ENCODE assay signal across 8 mouse cellular contexts in genomic region chr9:44379862-44380261, GRCm38 (mm10). TPM values are rescaled to one million over a fixed set of nuclear protein-coding genes. Genes with fewer than 3 reads are reported as not detected.
DNase-seq lines count a peak whose midpoint lies in the region; ATAC-seq and TF ChIP-seq lines count a peak whose summit lies in the region.

No protein-coding gene starts in this region.

- TF ChIP-seq POLR2A in CH12.LX (IDR thresholded peaks at IDR 0.05; ENCODE audit: low read depth, low read length): no peak
- no peak for TF ChIP-seq POLR2A in olfactory bulb, adult 2 months (IDR thresholded peaks at IDR 0.05; ENCODE audit: insufficient read depth, low read depth, low read length)

- TF ChIP-seq RAD21 in CH12.LX (IDR thresholded peaks at IDR 0.05; ENCODE audit: low read depth, low read length): no peak

- peaks cover 25% of the 10 kb centered on the region for H3K79me2 ChIP-seq in CH12.LX (replicated peaks; ENCODE audit: control insufficient read depth, extremely low read depth, insufficient read depth, poor library complexity, severe bottlenecking)

- in situ Hi-C loops in CH12.LX (cut with MboI; ENCODE audit: low pct_ligation_motif_present, low pct_unique_long_range_greater_than_20kb, low sequenced_read_pairs): no loop called here

- 0 out of 2 replicates have a peak, but pooled peaks have one; percentile 11 for ATAC-seq in heart, embryonic 15.5 days (replicated peaks; ENCODE audit: insufficient number of reproducible peaks, insufficient read depth, low FRiP score, low read depth)
- ATAC-seq in embryonic facial prominence, embryonic 13.5 days (ENCODE audit: insufficient number of reproducible peaks, insufficient read depth, low FRiP score, low TSS enrichment, low read depth): peak; percentile 22; the same call in 1 of the 2 replicates

- no peak for TF ChIP-seq EP300 in CH12.LX (IDR thresholded peaks at IDR 0.05; ENCODE audit: low read length)

- WGBS in heart, embryonic 15.5 days: 7% methylated on average over 15 of the region's 15 CpGs
- WGBS in embryonic facial prominence, embryonic 13.5 days: 7% methylated on average over 15 of the region's 15 CpGs
- WGBS in limb, embryonic 10.5 days: 10% methylated on average over 15 of the region's 15 CpGs
- 5% methylated on average over 15 of the region's 15 CpGs for WGBS in olfactory bulb, adult 2 months

- peak overlapping the region; percentile 91 for H3K4me2 ChIP-seq in heart, embryonic 15.5 days
- peak overlapping the region; percentile 77 for H3K4me2 ChIP-seq in CH12.LX (ENCODE audit: insufficient read depth, low read depth, poor library complexity, severe bottlenecking)
- H3K4me2 ChIP-seq in embryonic facial prominence, embryonic 13.5 days: peak overlapping the region; percentile 86

- H3K27me3 ChIP-seq in heart, embryonic 15.5 days: no peaks in the 10 kb centered on the region
- no peaks in the 10 kb centered on the region for H3K27me3 ChIP-seq in CH12.LX (replicated peaks)
- H3K27me3 ChIP-seq in embryonic facial prominence, embryonic 13.5 days: no peaks in the 10 kb centered on the region
- H3K27me3 ChIP-seq in limb, embryonic 10.5 days (ENCODE audit: low read depth, poor library complexity, severe bottlenecking): no peaks in the 10 kb centered on the region

- H3K4me3 ChIP-seq in heart, embryonic 15.5 days: peak overlapping the region; percentile 71
- peak overlapping the region; percentile 89 to 96 (median 95) for H3K4me3 ChIP-seq in CH12.LX (replicated peaks in 1 of 3; ENCODE audit: low read depth in 2 of 3, low read length in 2 of 3, poor library complexity in 1 of 3)
- peak overlapping the region; percentile 89 for H3K4me3 ChIP-seq in embryonic facial prominence, embryonic 13.5 days
- peak overlapping the region; percentile 77 for H3K4me3 ChIP-seq in limb, embryonic 10.5 days
- H3K4me3 ChIP-seq in olfactory bulb, adult 2 months (ENCODE audit: insufficient read depth, low read depth, low read length): peak overlapping the region; percentile 86

- no peak for DNase-seq in heart, postnatal 4 days
- DNase-seq in CH12.LX (ENCODE audit: extremely low read depth): no peak
- DNase-seq in limb, embryonic 10.5 days (ENCODE audit: low spot score): no peak
- DNase-seq in embryo, embryonic 10.5 days (ENCODE audit: low spot score): no peak
- DNase-seq in spleen, postnatal 4 days (ENCODE audit: low spot score in 2 of 2): no peak

- dilution Hi-C loops in CH12.LX (cut with MboI; ENCODE audit: extremely low pct_ligation_motif_present, extremely low pct_unique_long_range_greater_than_20kb, low sequenced_read_pairs): no loop called here

- no peak for TF ChIP-seq CTCF in CH12.LX (conservative IDR thresholded peaks at IDR 0.05 in 1 of 2, IDR thresholded peaks at IDR 0.05 in 1 of 2; ENCODE audit: low read depth in 2 of 2, low read length in 2 of 2)
- no peak for TF ChIP-seq CTCF in olfactory bulb, adult 2 months (IDR thresholded peaks at IDR 0.05; ENCODE audit: insufficient read depth, low read depth, low read length)

- peaks cover 41% of the 10 kb centered on the region for H3K36me3 ChIP-seq in heart, embryonic 15.5 days
- peaks cover 36 to 46% of the 10 kb centered on the region in 2 experiments for H3K36me3 ChIP-seq in CH12.LX (replicated peaks in 1 of 2; ENCODE audit: control insufficient read depth in 1 of 2, insufficient read depth in 1 of 2, low read length in 1 of 2)
- peaks cover 44% of the 10 kb centered on the region for H3K36me3 ChIP-seq in embryonic facial prominence, embryonic 13.5 days
- peaks cover 45% of the 10 kb centered on the region for H3K36me3 ChIP-seq in limb, embryonic 10.5 days

- H3K9ac ChIP-seq in heart, embryonic 15.5 days: peak overlapping the region; percentile 84
- H3K9ac ChIP-seq in CH12.LX (ENCODE audit: insufficient read depth, low read depth): peak overlapping the region; percentile 70
- H3K9ac ChIP-seq in embryonic facial prominence, embryonic 13.5 days: peak overlapping the region; percentile 95

- H3K4me1 ChIP-seq in heart, embryonic 15.5 days (replicated peaks): peaks cover 15% of the 10 kb centered on the region
- H3K4me1 ChIP-seq in CH12.LX (ENCODE audit: control insufficient read depth in 1 of 2, insufficient read depth in 2 of 2): peaks cover 7 to 24% of the 10 kb centered on the region in 2 experiments
- H3K4me1 ChIP-seq in embryonic facial prominence, embryonic 13.5 days: peaks cover 17% of the 10 kb centered on the region
- H3K4me1 ChIP-seq in limb, embryonic 10.5 days: peaks cover 21% of the 10 kb centered on the region
- H3K4me1 ChIP-seq in olfactory bulb, adult 2 months (ENCODE audit: control insufficient read depth, insufficient read depth, low read length): peaks cover 15% of the 10 kb centered on the region

- H3K27ac ChIP-seq in heart, embryonic 15.5 days: peak overlapping the region; percentile 78
- H3K27ac ChIP-seq in CH12.LX (ENCODE audit: insufficient read depth, low read depth): peak overlapping the region; percentile 55
- H3K27ac ChIP-seq in embryonic facial prominence, embryonic 13.5 days: peak overlapping the region; percentile 87
- peak overlapping the region; percentile 91 for H3K27ac ChIP-seq in limb, embryonic 10.5 days
- no peak overlapping the region for H3K27ac ChIP-seq in olfactory bulb, adult 2 months (ENCODE audit: insufficient read depth, low read depth, low read length)

- H3K9me3 ChIP-seq in heart, embryonic 15.5 days (replicated peaks): no peaks in the 10 kb centered on the region
- no peaks in the 10 kb centered on the region for H3K9me3 ChIP-seq in CH12.LX (replicated peaks; ENCODE audit: low read length)
- H3K9me3 ChIP-seq in embryonic facial prominence, embryonic 13.5 days: no peaks in the 10 kb centered on the region
- H3K9me3 ChIP-seq in limb, embryonic 10.5 days (replicated peaks): no peaks in the 10 kb centered on the region

TF ChIP-seq in CH12.LX, 34 proteins besides CTCF, POLR2A, EP300 and RAD21 (continues in another document):
- TF ChIP-seq ZNF384 (IDR thresholded peaks at IDR 0.05; ENCODE audit: low read depth, low read length): no peak
- no peak for TF ChIP-seq NRF1 (IDR thresholded peaks at IDR 0.05; ENCODE audit: low read depth, low read length)
- TF ChIP-seq MXI1 (IDR thresholded peaks at IDR 0.05; ENCODE audit: low read depth, low read length): 0 out of 2 replicates have a peak, but pooled peaks have one; percentile 25

RNA-seq across cellular contexts. Expression of gene Hyou1, which starts 0.6 kb away (rescaled TPM):
- 14.3 and 18.1 TPM in 2 replicates for polyA plus RNA-seq in heart, embryonic 15.5 days (2015; fragmentation: Nextera tagmentation; extraction: Ambion mirVana)
- total RNA-seq in heart, postnatal 4 days (2021): 10 to 100 TPM; 42.1 to 45.8 TPM
- 88.7 and 148 TPM in 2 replicates for total RNA-seq in CH12.LX (2012; rRNA removed)
- 31.9 and 32.6 TPM in 2 replicates for total RNA-seq in CH12.LX (2014; rRNA removed)
- polyA plus RNA-seq in CH12.LX (2012; ENCODE audit: insufficient read length, low read depth): 89.9 and 90.8 TPM in 2 replicates
- polyA plus RNA-seq in embryonic facial prominence, embryonic 13.5 days (2015; fragmentation: Nextera tagmentation; extraction: Ambion mirVana): 30.8 and 31.6 TPM in 2 replicates
- polyA plus RNA-seq in limb, embryonic 10.5 days (2016; fragmentation: Nextera tagmentation; extraction: Ambion mirVana): 41.3 and 43.4 TPM in 2 replicates
- polyA plus RNA-seq in olfactory bulb, adult 2 months (2012; ENCODE audit: insufficient read depth, insufficient read length, low replicate concordance, missing spikeins): not detected in 2 replicates

RNA-seq across cellular contexts. Expression of gene Slc37a4, which starts 16.8 kb away (rescaled TPM):
- polyA plus RNA-seq in heart, embryonic 15.5 days (2015; fragmentation: Nextera tagmentation; extraction: Ambion mirVana): 31.4 and 33.8 TPM in 2 replicates
- 10 to 100 TPM; 21.9 to 26.1 TPM for total RNA-seq in heart, postnatal 4 days (2021)
- total RNA-seq in CH12.LX (2012; rRNA removed) (13.8 and 25.5 TPM in 2 replicates), CH12.LX (2014; rRNA removed) (29.9 and 38.7 TPM in 2 replicates)
- 10.3 and 11.7 TPM in 2 replicates for polyA plus RNA-seq in CH12.LX (2012; ENCODE audit: insufficient read length, low read depth)
- polyA plus RNA-seq in embryonic facial prominence, embryonic 13.5 days (2015; fragmentation: Nextera tagmentation; extraction: Ambion mirVana): 12.2 and 13.4 TPM in 2 replicates
- 8.4 and 9.7 TPM in 2 replicates for polyA plus RNA-seq in limb, embryonic 10.5 days (2016; fragmentation: Nextera tagmentation; extraction: Ambion mirVana)
- polyA plus RNA-seq in olfactory bulb, adult 2 months (2012; ENCODE audit: insufficient read depth, insufficient read length, low replicate concordance, missing spikeins): not detected in 2 replicates

RNA-seq across cellular contexts. Expression of gene Vps11, which starts 18.4 kb away (rescaled TPM):
- 17.3 and 20.9 TPM in 2 replicates for polyA plus RNA-seq in heart, embryonic 15.5 days (2015; fragmentation: Nextera tagmentation; extraction: Ambion mirVana)
- 10 to 100 TPM; 20.9 to 21.6 TPM for total RNA-seq in heart, postnatal 4 days (2021)
- total RNA-seq in CH12.LX (2012; rRNA removed) (21.4 and 22.1 TPM in 2 replicates), CH12.LX (2014; rRNA removed) (16.1 and 17.4 TPM in 2 replicates)
- 23.2 and 24.8 TPM in 2 replicates for polyA plus RNA-seq in CH12.LX (2012; ENCODE audit: insufficient read length, low read depth)
- 27.7 and 28.2 TPM in 2 replicates for polyA plus RNA-seq in embryonic facial prominence, embryonic 13.5 days (2015; fragmentation: Nextera tagmentation; extraction: Ambion mirVana)
- polyA plus RNA-seq in limb, embryonic 10.5 days (2016; fragmentation: Nextera tagmentation; extraction: Ambion mirVana): 29.3 and 32.2 TPM in 2 replicates
- polyA plus RNA-seq in olfactory bulb, adult 2 months (2012; ENCODE audit: insufficient read depth, insufficient read length, low replicate concordance, missing spikeins): not detected in 2 replicates

RNA-seq across cellular contexts. Expression of gene Rps25, which starts 27.1 kb away (rescaled TPM):
- polyA plus RNA-seq in heart, embryonic 15.5 days (2015; fragmentation: Nextera tagmentation; extraction: Ambion mirVana): 902 and 1,114 TPM in 2 replicates
- total RNA-seq in heart, postnatal 4 days (2021): 1,000 to 10,000 TPM; 1,107 to 1,153 TPM
- total RNA-seq in CH12.LX (2012; rRNA removed): 2,535 and 3,076 TPM in 2 replicates
- 3,131 and 3,378 TPM in 2 replicates for total RNA-seq in CH12.LX (2014; rRNA removed)
- 2,547 and 3,250 TPM in 2 replicates for polyA plus RNA-seq in CH12.LX (2012; ENCODE audit: insufficient read length, low read depth)
- 2,222 and 2,384 TPM in 2 replicates for polyA plus RNA-seq in embryonic facial prominence, embryonic 13.5 days (2015; fragmentation: Nextera tagmentation; extraction: Ambion mirVana)
- polyA plus RNA-seq in limb, embryonic 10.5 days (2016; fragmentation: Nextera tagmentation; extraction: Ambion mirVana): 2,001 and 2,302 TPM in 2 replicates
- 1,193 TPM in 1 of 2 replicates, not detected in the other for polyA plus RNA-seq in olfactory bulb, adult 2 months (2012; ENCODE audit: insufficient read depth, insufficient read length, low replicate concordance, missing spikeins)

RNA-seq across cellular contexts. Expression of gene Trappc4, which starts 27.5 kb away (rescaled TPM):
- 78.6 and 87.4 TPM in 2 replicates for polyA plus RNA-seq in heart, embryonic 15.5 days (2015; fragmentation: Nextera tagmentation; extraction: Ambion mirVana)
- total RNA-seq in heart, postnatal 4 days (2021): 10 to 100 TPM; 41.4 to 42.4 TPM
- 81.3 and 88.2 TPM in 2 replicates for total RNA-seq in CH12.LX (2012; rRNA removed)
- 125 and 135 TPM in 2 replicates for total RNA-seq in CH12.LX (2014; rRNA removed)
- polyA plus RNA-seq in CH12.LX (2012; ENCODE audit: insufficient read length, low read depth): 55.9 and 69.2 TPM in 2 replicates
- polyA plus RNA-seq in embryonic facial prominence, embryonic 13.5 days (2015; fragmentation: Nextera tagmentation; extraction: Ambion mirVana): 165 and 174 TPM in 2 replicates
- polyA plus RNA-seq in limb, embryonic 10.5 days (2016; fragmentation: Nextera tagmentation; extraction: Ambion mirVana): 158 and 166 TPM in 2 replicates
- not detected in 2 replicates for polyA plus RNA-seq in olfactory bulb, adult 2 months (2012; ENCODE audit: insufficient read depth, insufficient read length, low replicate concordance, missing spikeins)
